Mouse (Mus musculus) kidney, embryonic 15.5 days (tissue): Measurements from ENCODE around the gene Magi2. TPM values are rescaled to one million over a fixed set of nuclear protein-coding genes. Genes with fewer than 3 reads are reported as not detected.

Experiments used
- ATAC-seq: fragments of 200-750 bp; cut with Nextera tagmentation; replicated peaks from 2 replicates; pipeline ENCODE4 v1.8.0; 2017; ENCODE audit warnings: moderate TSS enrichment; ENCODE audit not compliant: low FRiP score
- H3K27ac ChIP-seq: fragments of 300-500 bp; sonication (generic); 2 replicates; pipeline ENCODE4 v1.5.1; 2015; ENCODE audit warnings: mild to moderate bottlenecking, inconsistent platforms
- H3K27me3 ChIP-seq: fragments of 300-500 bp; sonication (generic); 2 replicates; pipeline ENCODE4 v1.6.1; 2015; ENCODE audit warnings: inconsistent platforms
- H3K36me3 ChIP-seq: fragments of 300-500 bp; sonication (generic); 2 replicates; pipeline ENCODE4 v1.6.1; 2015; ENCODE audit warnings: inconsistent platforms
- H3K4me1 ChIP-seq: fragments of 300-500 bp; sonication (generic); 2 replicates; pipeline ENCODE4 v1.6.1; 2015; ENCODE audit warnings: inconsistent platforms
- H3K4me2 ChIP-seq: fragments of 300-500 bp; sonication (generic); 2 replicates; pipeline ENCODE4 v1.6.1; 2015; ENCODE audit warnings: moderate library complexity, mild to moderate bottlenecking, inconsistent platforms
- H3K4me3 ChIP-seq: fragments of 300-500 bp; sonication (generic); replicated peaks from 2 replicates; pipeline ENCODE4 v1.5.1; 2015; ENCODE audit warnings: mild to moderate bottlenecking, inconsistent platforms
- H3K9ac ChIP-seq: fragments of 300-500 bp; sonication (generic); 2 replicates; pipeline ENCODE4 v1.6.1; 2015; ENCODE audit warnings: mild to moderate bottlenecking, inconsistent platforms
- H3K9me3 ChIP-seq: fragments of 300-500 bp; sonication (generic); replicated peaks from 2 replicates; pipeline ENCODE4 v1.6.1; 2016; ENCODE audit warnings: inconsistent platforms
- WGBS: fragments of 180-500 bp; shearing (Covaris S2); methylation state at CpG from one replicate; pipeline ENCODE4 v1.1.7; 2015; ENCODE audit warnings: mixed read lengths; 5-methylcytosine and 5-hydroxymethylcytosine counted together
- polyA plus RNA-seq: library from polyadenylated mRNA; unstranded; fragments of >200 nt; fragmentation: Nextera tagmentation; extraction: Ambion mirVana; gene quantifications from 2 replicates; pipeline ENCODE4 v1.2.1, GENCODE M21; 2015

Magi2 gene
- polyA plus RNA-seq, 1 experiment from 2014 or later, result 18.6 TPM

DNA sequence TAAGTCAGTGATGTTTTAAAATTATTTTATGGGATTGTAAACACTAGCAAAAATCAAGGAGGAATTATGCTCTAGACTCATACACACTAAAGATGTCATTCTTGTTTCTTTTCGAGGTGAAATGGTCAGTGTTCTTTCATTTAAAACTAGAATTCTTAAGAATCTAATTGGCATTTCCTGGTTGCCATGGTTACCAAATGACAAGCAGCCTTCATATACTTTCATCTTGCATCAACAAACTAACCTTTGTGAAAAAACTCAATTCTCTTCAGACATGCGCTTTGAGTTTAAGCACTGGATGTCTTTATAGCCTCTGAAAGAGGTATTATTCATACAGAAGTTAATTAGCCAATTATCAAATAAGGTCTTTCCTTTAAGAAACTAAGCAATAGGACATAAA, 830.0 kb downstream of the Magi2 start:
- Histone ChIP-seq H3K9me3 (no peaks in the 10 kb centered on the region), H3K27ac (no peak overlapping the region), H3K27me3 (no peaks in the 10 kb centered on the region), H3K4me3 (no peak overlapping the region), H3K9ac (no peak overlapping the region), H3K36me3 (no peaks in the 10 kb centered on the region), H3K4me1 (peaks cover 4% of the 10 kb centered on the region; the same call in 1 of the 2 replicates), H3K4me2 (no peak overlapping the region)
- ATAC-seq, result no peak
- 57% methylated on average over 2 of the region's 2 CpGs for WGBS

- Histone ChIP-seq H3K36me3 (no peaks in the 10 kb centered on the region), H3K9me3 (no peaks in the 10 kb centered on the region), H3K4me1 (no peaks in the 10 kb centered on the region), H3K27me3 (no peaks in the 10 kb centered on the region), H3K4me3 (no peak overlapping the region), H3K9ac (no peak overlapping the region), H3K4me2 (no peak overlapping the region), H3K27ac (no peak overlapping the region)
- ATAC-seq, result no peak
- WGBS, result 55% methylated on average over 4 of the region's 4 CpGs
These were observed 835.2 kb downstream of the Magi2 start for GRCm38 (mm10) chr5:20062011-20062410.

DNA sequence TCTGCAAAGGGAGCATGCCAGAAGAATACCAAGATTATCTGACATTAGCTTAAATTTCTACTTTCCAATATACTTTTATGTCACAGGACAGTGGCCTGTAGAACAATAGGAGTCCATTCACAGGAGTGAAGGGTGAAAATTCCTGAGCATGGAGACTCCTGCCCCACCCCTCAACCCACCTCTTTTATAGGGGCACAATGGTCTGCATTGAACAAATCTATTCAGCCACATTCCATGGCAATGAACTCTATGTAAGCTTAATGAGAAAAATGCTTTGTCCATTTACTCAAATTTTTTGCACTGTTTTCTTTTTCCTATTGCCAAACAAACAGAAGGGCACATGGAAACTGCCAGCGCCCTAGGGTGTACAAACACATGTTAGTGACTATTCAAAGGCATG, 838.2 kb downstream of the Magi2 start:
- WGBS, result 93% methylated on average over 1 of the region's 1 CpGs
- Histone ChIP-seq H3K9me3 (no peaks in the 10 kb centered on the region), H3K4me2 (no peak overlapping the region), H3K4me1 (no peaks in the 10 kb centered on the region), H3K4me3 (no peak overlapping the region), H3K9ac (no peak overlapping the region), H3K27ac (no peak overlapping the region), H3K27me3 (no peaks in the 10 kb centered on the region), H3K36me3 (no peaks in the 10 kb centered on the region)
- ATAC-seq, result no peak

DNA sequence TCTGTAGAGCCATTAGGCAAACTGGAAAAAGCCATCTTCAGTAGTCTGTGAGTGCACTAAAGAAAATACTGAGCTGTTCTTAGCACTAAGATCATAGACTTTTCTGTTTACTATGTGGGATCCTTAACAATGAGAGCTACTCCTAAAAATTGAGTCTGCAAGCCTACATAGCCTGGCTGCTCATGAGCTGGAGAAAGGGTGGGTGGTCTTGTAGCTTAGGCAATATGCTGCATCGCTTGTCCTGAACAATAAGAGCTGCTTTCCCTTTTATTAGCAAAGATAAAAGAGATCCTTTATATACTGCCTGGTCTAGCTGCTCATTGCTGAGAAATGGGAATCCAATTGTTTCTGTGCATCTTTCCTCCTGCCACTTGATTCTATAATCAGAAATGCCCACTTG, 841.7 kb downstream of the Magi2 start:
- Histone ChIP-seq H3K27ac (no peak overlapping the region), H3K4me2 (no peak overlapping the region), H3K9me3 (no peaks in the 10 kb centered on the region), H3K36me3 (no peaks in the 10 kb centered on the region), H3K27me3 (no peaks in the 10 kb centered on the region), H3K4me3 (no peak overlapping the region), H3K4me1 (no peaks in the 10 kb centered on the region), H3K9ac (no peak overlapping the region)
- WGBS, result 76% methylated on average over 1 of the region's 1 CpGs
- no peak for ATAC-seq

DNA sequence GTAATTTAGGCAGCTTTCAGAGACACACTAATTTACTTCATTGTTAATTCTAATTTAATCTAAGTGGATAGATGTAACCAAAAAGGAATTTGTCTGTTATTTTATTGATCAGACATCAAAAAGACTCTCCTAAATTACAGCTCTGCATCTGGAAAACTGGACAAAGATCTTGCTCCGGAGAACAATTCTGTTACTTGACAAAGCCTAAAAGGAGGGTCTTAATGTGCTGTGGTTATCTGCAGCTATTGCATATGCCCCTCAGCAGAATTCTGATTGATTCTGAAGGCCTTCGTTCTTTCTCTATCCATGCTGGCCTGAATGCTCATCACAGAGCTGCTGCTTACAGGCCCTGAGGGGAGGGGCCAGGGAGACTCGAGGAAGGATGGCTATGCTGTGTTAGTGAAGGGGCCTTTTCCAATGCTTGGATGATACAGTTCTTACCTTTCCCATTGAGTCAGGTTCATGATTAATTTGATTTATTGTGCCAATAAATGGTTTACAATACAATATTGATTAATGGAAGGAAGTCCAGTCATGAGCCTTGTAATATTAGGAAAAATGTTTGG, 842.2 kb downstream of the Magi2 start:
- ATAC-seq, result no peak
- Histone ChIP-seq H3K4me3 (no peak overlapping the region), H3K4me1 (no peaks in the 10 kb centered on the region), H3K9ac (no peak overlapping the region), H3K4me2 (no peak overlapping the region), H3K36me3 (no peaks in the 10 kb centered on the region), H3K9me3 (no peaks in the 10 kb centered on the region), H3K27ac (no peak overlapping the region), H3K27me3 (no peaks in the 10 kb centered on the region)
- 69% methylated on average over 3 of the region's 3 CpGs for WGBS

DNA sequence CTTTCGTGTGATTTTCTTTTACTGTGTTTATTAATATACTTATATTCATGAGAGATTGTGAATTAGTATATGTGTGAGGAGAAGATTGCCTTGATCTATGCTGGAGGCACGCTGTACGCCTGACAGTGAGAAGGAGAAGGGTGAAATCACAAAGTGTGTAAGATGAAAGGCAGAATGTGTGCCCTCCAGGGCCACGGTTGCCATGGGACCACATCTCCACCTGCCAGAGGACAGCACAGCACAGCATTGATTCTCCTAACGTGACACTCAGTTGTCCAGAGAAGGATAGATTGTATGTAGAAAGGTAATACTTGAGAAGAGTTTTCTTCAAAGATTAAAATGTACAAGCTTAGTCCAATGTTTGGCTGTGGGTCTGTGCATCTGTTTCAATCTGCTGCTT, 847.3 kb downstream of the Magi2 start:
- Histone ChIP-seq H3K4me1 (no peaks in the 10 kb centered on the region), H3K27ac (no peak overlapping the region), H3K36me3 (no peaks in the 10 kb centered on the region), H3K9me3 (no peaks in the 10 kb centered on the region), H3K9ac (no peak overlapping the region), H3K4me2 (no peak overlapping the region), H3K4me3 (no peak overlapping the region), H3K27me3 (no peaks in the 10 kb centered on the region)
- ATAC-seq, result no peak
- 80% methylated on average over 5 of the region's 5 CpGs for WGBS

GRCm38 (mm10) chr5:20074867-20075266, 848.0 kb downstream of the Magi2 start:
- Histone ChIP-seq H3K36me3 (no peaks in the 10 kb centered on the region), H3K4me1 (no peaks in the 10 kb centered on the region), H3K9me3 (no peaks in the 10 kb centered on the region), H3K27ac (no peak overlapping the region), H3K4me2 (no peak overlapping the region), H3K4me3 (no peak overlapping the region), H3K9ac (no peak overlapping the region), H3K27me3 (no peaks in the 10 kb centered on the region)
- 92% methylated on average over 4 of the region's 4 CpGs for WGBS
- ATAC-seq, result no peak

- H3K4me1 ChIP-seq, result no peaks in the 10 kb centered on the region
- no peak overlapping the region for H3K9ac ChIP-seq
- no peaks in the 10 kb centered on the region for H3K9me3 ChIP-seq
- no peak overlapping the region for H3K4me3 ChIP-seq
- no peaks in the 10 kb centered on the region for H3K36me3 ChIP-seq
- no peak overlapping the region for H3K4me2 ChIP-seq
- no peak overlapping the region for H3K27ac ChIP-seq
- 83% methylated on average over 7 of the region's 7 CpGs for WGBS
- no peaks in the 10 kb centered on the region for H3K27me3 ChIP-seq
- ATAC-seq, result no peak
These were observed 852.1 kb downstream of the Magi2 start for GRCm38 (mm10) chr5:20078931-20079330.

GRCm38 (mm10) chr5:20080605-20081309, 853.9 kb downstream of the Magi2 start:
- WGBS, result 78% methylated on average over 9 of the region's 9 CpGs
- Histone ChIP-seq H3K9me3 (no peaks in the 10 kb centered on the region), H3K9ac (no peak overlapping the region), H3K4me2 (no peak overlapping the region), H3K4me3 (no peak overlapping the region), H3K27ac (no peak overlapping the region), H3K4me1 (no peaks in the 10 kb centered on the region), H3K36me3 (no peaks in the 10 kb centered on the region), H3K27me3 (no peaks in the 10 kb centered on the region)
- no peak for ATAC-seq

GRCm38 (mm10) chr5:20082368-20082767, 855.5 kb downstream of the Magi2 start:
- ATAC-seq, result no peak

GRCm38 (mm10) chr5:20087083-20087482, 860.2 kb downstream of the Magi2 start:
- Histone ChIP-seq H3K4me3 (no peak overlapping the region), H3K9ac (no peak overlapping the region), H3K27ac (no peak overlapping the region), H3K4me2 (no peak overlapping the region), H3K36me3 (no peaks in the 10 kb centered on the region), H3K9me3 (no peaks in the 10 kb centered on the region), H3K27me3 (no peaks in the 10 kb centered on the region), H3K4me1 (no peaks in the 10 kb centered on the region)
- WGBS, result 41% methylated on average over 6 of the region's 6 CpGs
- no peak for ATAC-seq

More at GRCm38 (mm10) chr5:20082368-20082767, 855.5 kb downstream of the Magi2 start:
- no peak overlapping the region for H3K4me2 ChIP-seq
- H3K4me1 ChIP-seq, result no peaks in the 10 kb centered on the region
- no peaks in the 10 kb centered on the region for H3K27me3 ChIP-seq
- no peak overlapping the region for H3K4me3 ChIP-seq
- H3K9ac ChIP-seq, result no peak overlapping the region
- no peak overlapping the region for H3K27ac ChIP-seq
- no peaks in the 10 kb centered on the region for H3K36me3 ChIP-seq
- WGBS, result 96% methylated on average over 1 of the region's 1 CpGs
- no peaks in the 10 kb centered on the region for H3K9me3 ChIP-seq

- Histone ChIP-seq H3K27ac (no peak overlapping the region), H3K4me2 (no peak overlapping the region), H3K4me3 (no peak overlapping the region), H3K9me3 (no peaks in the 10 kb centered on the region), H3K27me3 (no peaks in the 10 kb centered on the region), H3K9ac (no peak overlapping the region), H3K4me1 (no peaks in the 10 kb centered on the region), H3K36me3 (no peaks in the 10 kb centered on the region)
- no peak for ATAC-seq
These were observed 877.0 kb downstream of the Magi2 start for GRCm38 (mm10) chr5:20103869-20104268.

DNA sequence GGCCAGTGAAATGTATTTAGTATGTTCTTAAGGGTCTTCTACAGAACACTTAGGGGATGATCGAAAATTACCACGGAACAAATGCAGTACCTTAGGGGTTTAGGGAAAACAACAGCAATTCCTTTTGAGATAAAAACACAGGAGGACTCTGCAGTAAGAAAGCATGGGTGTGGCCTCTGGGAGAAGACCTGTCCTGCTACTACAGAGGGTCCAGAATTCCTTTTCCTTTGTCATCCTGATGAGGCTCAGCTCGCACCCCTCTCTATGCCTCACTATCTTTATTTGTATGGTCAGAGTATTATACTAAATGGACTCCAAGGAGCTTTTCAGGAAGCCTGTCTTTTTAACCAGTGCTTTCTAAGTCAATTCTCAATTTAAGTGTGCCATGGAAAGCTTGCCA, 877.7 kb downstream of the Magi2 start:
- H3K9ac ChIP-seq, result no peak overlapping the region
- 68% methylated on average over 3 of the region's 3 CpGs for WGBS
- no peak for ATAC-seq
- H3K9me3 ChIP-seq, result no peaks in the 10 kb centered on the region
- no peaks in the 10 kb centered on the region for H3K36me3 ChIP-seq
- no peak overlapping the region for H3K4me2 ChIP-seq
- H3K4me1 ChIP-seq, result no peaks in the 10 kb centered on the region
- H3K27ac ChIP-seq, result no peak overlapping the region
- no peak overlapping the region for H3K4me3 ChIP-seq
- no peaks in the 10 kb centered on the region for H3K27me3 ChIP-seq
